Mouse (Mus musculus) hindbrain, embryonic 12.5 days (tissue): ENCODE measurements around the gene Atp2b2. TPM values are rescaled to one million over a fixed set of nuclear protein-coding genes. Genes with fewer than 3 reads are reported as not detected.

ENCODE experiments used
- ATAC-seq: fragments of 200-750 bp; cut with Nextera tagmentation; 2 replicates; pipeline ENCODE4 v1.8.0; 2017; ENCODE audit warnings: moderate TSS enrichment; ENCODE audit not compliant: low FRiP score
- H3K27ac ChIP-seq: fragments of 300-500 bp; sonication (generic); 2 replicates; pipeline ENCODE4 v1.5.1; 2016; ENCODE audit warnings: mild to moderate bottlenecking
- H3K27me3 ChIP-seq: fragments of 300-500 bp; sonication (generic); 2 replicates; pipeline ENCODE4 v1.6.1; 2016; ENCODE audit warnings: mild to moderate bottlenecking
- H3K36me3 ChIP-seq: fragments of 300-500 bp; sonication (generic); 2 replicates; pipeline ENCODE4 v1.6.1; 2016; ENCODE audit warnings: mild to moderate bottlenecking
- H3K4me1 ChIP-seq: fragments of 300-500 bp; sonication (generic); 2 replicates; pipeline ENCODE4 v1.6.1; 2016
- H3K4me2 ChIP-seq: fragments of 300-500 bp; sonication (generic); replicated peaks from 2 replicates; pipeline ENCODE4 v1.6.1; 2016; ENCODE audit warnings: mild to moderate bottlenecking
- H3K4me3 ChIP-seq: fragments of 300-500 bp; sonication (generic); 2 replicates; pipeline ENCODE4 v1.5.1; 2016; ENCODE audit warnings: mild to moderate bottlenecking
- H3K9ac ChIP-seq: fragments of 300-500 bp; sonication (generic); 2 replicates; pipeline ENCODE4 v1.6.1; 2016; ENCODE audit warnings: mild to moderate bottlenecking, moderate library complexity
- H3K9me3 ChIP-seq: fragments of 300-500 bp; sonication (generic); replicated peaks from 2 replicates; pipeline ENCODE4 v1.6.1; 2016; ENCODE audit warnings: mild to moderate bottlenecking
- WGBS: fragments of 180-500 bp; shearing (Covaris S2); methylation state at CpG from one replicate; pipeline ENCODE4 v1.1.7; 2016; 5-methylcytosine and 5-hydroxymethylcytosine counted together
- polyA plus RNA-seq: library from polyadenylated mRNA; unstranded; fragments of >200 nt; fragmentation: Nextera tagmentation; extraction: Ambion mirVana; gene quantifications from 2 replicates; pipeline ENCODE4 v1.2.1, GENCODE M21; 2016

Atp2b2 gene
- polyA plus RNA-seq, 1 experiment from 2014 or later, result 12.1 TPM

GRCm38 (mm10) chr6:113936811-113937508 lies 105.5 kb downstream of the Atp2b2 start:
- 35% methylated on average over 6 of the region's 6 CpGs for WGBS
- H3K4me2 ChIP-seq, result no peak overlapping the region
- no peaks in the 10 kb centered on the region for H3K9me3 ChIP-seq
- H3K4me3 ChIP-seq, result no peak overlapping the region
- ATAC-seq, result peak; percentile 76
- H3K36me3 ChIP-seq, result no peaks in the 10 kb centered on the region
- peak overlapping the region; percentile 23 for H3K27ac ChIP-seq
- peaks cover 31% of the 10 kb centered on the region for H3K4me1 ChIP-seq
- H3K27me3 ChIP-seq, result no peaks in the 10 kb centered on the region
- no peak overlapping the region for H3K9ac ChIP-seq

- ATAC-seq, result no peak
- Histone ChIP-seq H3K4me3 (no peak overlapping the region), H3K4me1 (peaks cover 31% of the 10 kb centered on the region), H3K4me2 (no peak overlapping the region), H3K27ac (peak overlapping the region; percentile 23; the same call in 1 of the 2 replicates), H3K27me3 (no peaks in the 10 kb centered on the region), H3K9me3 (no peaks in the 10 kb centered on the region), H3K9ac (no peak overlapping the region), H3K36me3 (no peaks in the 10 kb centered on the region)
- 65% methylated on average over 8 of the region's 8 CpGs for WGBS
Observed at GRCm38 (mm10) chr6:113936111-113936510, 106.3 kb downstream of the Atp2b2 start.

DNA sequence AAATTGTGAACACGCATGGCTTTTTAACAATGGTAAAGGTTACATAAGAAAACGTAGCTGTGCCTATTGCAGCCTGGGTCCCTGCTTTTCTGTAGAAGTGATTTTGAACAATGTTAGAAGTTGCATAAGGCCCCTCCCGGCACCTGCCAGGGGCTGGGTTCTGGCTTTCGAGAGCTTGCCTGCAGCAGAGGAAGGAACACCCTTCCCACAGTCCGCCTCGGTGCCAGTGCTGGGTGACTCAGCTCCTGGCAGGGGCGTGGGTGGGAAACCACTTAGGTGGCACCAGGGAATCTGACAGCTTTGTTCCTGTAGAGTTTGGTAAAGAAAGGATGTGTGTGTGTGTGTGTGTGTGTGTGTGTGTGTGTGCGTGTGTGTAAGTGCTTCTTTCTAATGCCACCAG lies 107.7 kb downstream of the Atp2b2 start:
- H3K4me1 ChIP-seq, result peaks cover 27% of the 10 kb centered on the region
- ATAC-seq, result no peak
- WGBS, result 71% methylated on average over 7 of the region's 8 CpGs
- no peak overlapping the region for H3K9ac ChIP-seq
- no peak overlapping the region for H3K27ac ChIP-seq
- no peaks in the 10 kb centered on the region for H3K27me3 ChIP-seq
- no peak overlapping the region for H3K4me2 ChIP-seq
- no peak overlapping the region for H3K4me3 ChIP-seq
- H3K9me3 ChIP-seq, result no peaks in the 10 kb centered on the region
- no peaks in the 10 kb centered on the region for H3K36me3 ChIP-seq

GRCm38 (mm10) chr6:113933261-113934151 lies 108.9 kb downstream of the Atp2b2 start:
- no peak for ATAC-seq
- H3K9ac ChIP-seq, result no peak overlapping the region
- H3K36me3 ChIP-seq, result no peaks in the 10 kb centered on the region
- no peaks in the 10 kb centered on the region for H3K27me3 ChIP-seq
- no peak overlapping the region for H3K4me3 ChIP-seq
- 56% methylated on average over 14 of the region's 14 CpGs for WGBS
- H3K4me1 ChIP-seq, result peaks cover 27% of the 10 kb centered on the region
- no peaks in the 10 kb centered on the region for H3K9me3 ChIP-seq
- no peak overlapping the region for H3K4me2 ChIP-seq
- no peak overlapping the region for H3K27ac ChIP-seq

- H3K27ac ChIP-seq, result no peak overlapping the region
- WGBS, result 84% methylated on average over 7 of the region's 8 CpGs
- no peak overlapping the region for H3K4me2 ChIP-seq
- no peak for ATAC-seq
- peaks cover 8% of the 10 kb centered on the region for H3K4me1 ChIP-seq
- no peaks in the 10 kb centered on the region for H3K9me3 ChIP-seq
- no peaks in the 10 kb centered on the region for H3K27me3 ChIP-seq
- H3K9ac ChIP-seq, result no peak overlapping the region
- no peak overlapping the region for H3K4me3 ChIP-seq
- no peaks in the 10 kb centered on the region for H3K36me3 ChIP-seq
Observed at GRCm38 (mm10) chr6:113929191-113929875, 113.1 kb downstream of the Atp2b2 start.

DNA sequence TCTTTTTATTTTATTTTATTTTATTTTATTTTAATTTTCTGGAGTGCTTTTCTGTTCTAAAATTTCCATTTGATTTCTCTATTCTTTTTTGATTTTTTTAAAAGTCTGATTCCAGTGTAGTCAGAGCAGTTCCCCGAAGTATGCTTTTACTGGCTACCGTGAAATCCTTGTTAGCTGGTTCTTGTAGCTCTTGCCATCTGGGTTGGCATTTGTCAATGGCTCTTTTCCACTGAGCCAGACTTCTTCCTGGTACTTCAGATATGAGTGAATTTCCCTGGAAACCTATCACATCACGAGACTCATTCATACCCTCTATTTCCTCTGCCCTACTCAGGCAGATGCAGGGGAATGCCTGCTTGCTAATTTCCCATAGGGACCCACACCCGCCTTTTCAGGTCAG lies 119.2 kb downstream of the Atp2b2 start:
- Histone ChIP-seq H3K4me2 (no peak overlapping the region), H3K4me3 (no peak overlapping the region), H3K4me1 (no peaks in the 10 kb centered on the region), H3K27me3 (no peaks in the 10 kb centered on the region), H3K9me3 (no peaks in the 10 kb centered on the region), H3K36me3 (no peaks in the 10 kb centered on the region), H3K9ac (no peak overlapping the region), H3K27ac (no peak overlapping the region)
- no peak for ATAC-seq
- 69% methylated on average over 4 of the region's 4 CpGs for WGBS

- no peak for ATAC-seq
Observed at GRCm38 (mm10) chr6:113920466-113920865, 121.9 kb downstream of the Atp2b2 start.

DNA sequence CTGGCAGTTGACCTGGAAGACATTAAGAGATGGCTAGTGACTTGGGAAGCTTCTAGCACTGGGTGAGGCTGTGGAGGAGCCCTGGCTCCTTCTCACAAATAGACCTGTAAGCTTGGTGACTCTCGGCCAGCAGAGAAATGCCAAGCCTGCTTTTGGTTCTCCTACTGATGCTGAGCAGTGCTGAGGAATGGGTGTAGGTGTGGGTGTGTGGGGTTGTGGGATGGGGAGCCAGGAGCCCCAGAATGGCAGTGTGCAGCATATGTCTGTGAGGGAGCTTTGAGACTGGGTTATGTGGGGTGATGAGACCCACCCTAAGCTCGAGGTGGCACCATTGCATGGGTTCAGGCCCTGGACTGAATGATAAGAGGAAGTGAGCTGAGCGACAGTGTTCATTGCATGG lies 129.7 kb downstream of the Atp2b2 start:
- no peak overlapping the region for H3K9ac ChIP-seq
- H3K4me3 ChIP-seq, result no peak overlapping the region
- H3K36me3 ChIP-seq, result no peaks in the 10 kb centered on the region
- no peak overlapping the region for H3K4me2 ChIP-seq
- no peaks in the 10 kb centered on the region for H3K9me3 ChIP-seq
- no peak overlapping the region for H3K27ac ChIP-seq
- ATAC-seq, result no peak
- no peaks in the 10 kb centered on the region for H3K27me3 ChIP-seq
- no peaks in the 10 kb centered on the region for H3K4me1 ChIP-seq
- WGBS, result 81% methylated on average over 3 of the region's 3 CpGs

More at GRCm38 (mm10) chr6:113920466-113920865, 121.9 kb downstream of the Atp2b2 start:
- WGBS, result 72% methylated on average over 5 of the region's 5 CpGs
- Histone ChIP-seq H3K9me3 (no peaks in the 10 kb centered on the region), H3K4me1 (no peaks in the 10 kb centered on the region), H3K4me2 (no peak overlapping the region), H3K4me3 (no peak overlapping the region), H3K27me3 (no peaks in the 10 kb centered on the region), H3K36me3 (no peaks in the 10 kb centered on the region), H3K9ac (no peak overlapping the region), H3K27ac (no peak overlapping the region)

DNA sequence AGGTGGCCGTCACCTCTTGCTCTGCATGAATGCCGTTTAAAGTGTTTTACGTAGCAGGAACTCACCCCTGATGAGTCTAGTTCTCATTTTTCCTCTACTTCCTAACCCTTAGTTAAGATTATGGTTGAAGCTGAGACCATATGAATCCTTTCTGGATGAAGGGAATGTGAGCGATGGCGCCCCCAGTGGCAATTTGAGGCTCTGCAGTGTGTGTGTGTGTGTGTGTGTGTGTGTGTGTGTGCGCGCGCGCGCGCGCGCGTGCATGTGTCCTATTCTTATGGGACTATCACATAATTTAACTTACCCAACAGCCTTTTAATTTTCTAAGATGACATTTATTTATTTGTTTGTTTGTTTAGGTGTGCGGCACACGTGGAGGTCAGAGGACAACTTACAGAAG lies 131.3 kb downstream of the Atp2b2 start:
- no peak overlapping the region for H3K4me2 ChIP-seq
- no peaks in the 10 kb centered on the region for H3K27me3 ChIP-seq
- no peaks in the 10 kb centered on the region for H3K9me3 ChIP-seq
- no peak for ATAC-seq
- no peak overlapping the region for H3K4me3 ChIP-seq
- H3K36me3 ChIP-seq, result no peaks in the 10 kb centered on the region
- no peak overlapping the region for H3K9ac ChIP-seq
- WGBS, result 80% methylated on average over 16 of the region's 16 CpGs
- no peak overlapping the region for H3K27ac ChIP-seq
- no peaks in the 10 kb centered on the region for H3K4me1 ChIP-seq

GRCm38 (mm10) chr6:113910411-113911055 lies 131.9 kb downstream of the Atp2b2 start:
- Histone ChIP-seq H3K4me1 (no peaks in the 10 kb centered on the region), H3K9me3 (no peaks in the 10 kb centered on the region), H3K4me2 (no peak overlapping the region), H3K4me3 (no peak overlapping the region), H3K27ac (no peak overlapping the region), H3K27me3 (no peaks in the 10 kb centered on the region), H3K36me3 (no peaks in the 10 kb centered on the region), H3K9ac (no peak overlapping the region)
- ATAC-seq, result no peak
- WGBS, result 90% methylated on average over 3 of the region's 3 CpGs

DNA sequence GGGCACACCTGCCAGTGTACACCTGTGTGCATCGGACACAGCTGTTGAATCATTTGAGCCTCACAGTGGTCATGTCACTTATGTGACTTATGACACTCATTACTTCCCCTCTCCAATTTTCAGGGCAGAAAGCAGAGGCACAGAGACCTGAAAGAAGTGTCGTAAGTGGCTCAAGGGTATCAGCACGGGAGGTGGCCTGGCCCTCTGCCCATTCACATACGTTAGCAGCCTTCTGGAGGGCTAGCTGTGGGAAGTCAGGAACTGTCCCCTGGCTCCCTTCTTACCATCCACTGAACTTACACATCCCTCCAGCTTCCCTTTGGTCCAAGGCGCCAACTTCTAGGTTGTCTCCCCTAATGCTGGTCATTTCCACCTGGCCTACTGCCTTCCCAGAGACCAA lies 132.6 kb downstream of the Atp2b2 start:
- ATAC-seq, result no peak

DNA sequence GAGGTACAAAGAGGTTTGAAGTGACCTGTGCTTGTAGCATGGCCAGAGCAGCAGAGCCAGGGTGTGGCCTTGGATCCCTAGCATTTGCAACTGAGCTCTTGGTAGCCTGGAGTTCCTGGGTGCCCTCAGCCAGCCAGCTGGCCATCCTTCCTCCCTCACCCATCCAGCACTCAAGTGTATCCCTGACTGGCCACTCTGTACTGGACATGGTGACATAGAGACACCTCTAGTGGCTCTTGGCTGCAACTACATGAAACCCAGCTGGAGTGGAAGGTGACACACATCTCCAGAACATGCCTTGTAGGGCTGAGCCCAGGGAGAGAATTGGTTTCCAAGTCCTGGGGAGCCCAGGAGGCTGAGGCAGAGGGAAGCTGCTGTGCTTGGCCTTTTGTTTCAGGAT lies 134.3 kb downstream of the Atp2b2 start:
- Histone ChIP-seq H3K4me1 (no peaks in the 10 kb centered on the region; the same call in 1 of the 2 replicates), H3K9ac (no peak overlapping the region), H3K4me2 (no peak overlapping the region), H3K9me3 (no peaks in the 10 kb centered on the region), H3K27ac (no peak overlapping the region), H3K4me3 (no peak overlapping the region), H3K27me3 (no peaks in the 10 kb centered on the region), H3K36me3 (no peaks in the 10 kb centered on the region)
- ATAC-seq, result 0 out of 2 replicates have a peak, but pooled peaks have one; percentile 19

More for the DNA sequence above, 132.6 kb downstream of the Atp2b2 start:
- no peak overlapping the region for H3K4me2 ChIP-seq
- H3K27me3 ChIP-seq, result no peaks in the 10 kb centered on the region
- H3K27ac ChIP-seq, result no peak overlapping the region
- 75% methylated on average over 5 of the region's 5 CpGs for WGBS
- no peaks in the 10 kb centered on the region for H3K4me1 ChIP-seq
- no peak overlapping the region for H3K4me3 ChIP-seq
- H3K9ac ChIP-seq, result no peak overlapping the region
- no peaks in the 10 kb centered on the region for H3K36me3 ChIP-seq
- no peaks in the 10 kb centered on the region for H3K9me3 ChIP-seq
